Mouse (Mus musculus) frontal cortex, adult 2 months (tissue): Measurements from ENCODE around the gene Pde3a. TPM values are rescaled to one million over a fixed set of nuclear protein-coding genes. Genes with fewer than 3 reads are reported as not detected.

Source experiments
- DNase-seq, 2 experiments: peaks; one replicate each; pipeline ENCODE4 v3.0.0; 2022; ENCODE audit warnings: low spot score in 1 of 2; ENCODE audit errors: extremely low spot score in 1 of 2
- polyA plus RNA-seq: library from polyadenylated mRNA; depleted of rRNA; stranded (reverse); fragments of >200 nt; gene quantifications from 2 replicates; pipeline ENCODE4 v1.2.3, GENCODE M21; 2012; rRNA removed

Gene Pde3a
- polyA plus RNA-seq, result 1.5 and 1.7 TPM in 2 replicates

DNA sequence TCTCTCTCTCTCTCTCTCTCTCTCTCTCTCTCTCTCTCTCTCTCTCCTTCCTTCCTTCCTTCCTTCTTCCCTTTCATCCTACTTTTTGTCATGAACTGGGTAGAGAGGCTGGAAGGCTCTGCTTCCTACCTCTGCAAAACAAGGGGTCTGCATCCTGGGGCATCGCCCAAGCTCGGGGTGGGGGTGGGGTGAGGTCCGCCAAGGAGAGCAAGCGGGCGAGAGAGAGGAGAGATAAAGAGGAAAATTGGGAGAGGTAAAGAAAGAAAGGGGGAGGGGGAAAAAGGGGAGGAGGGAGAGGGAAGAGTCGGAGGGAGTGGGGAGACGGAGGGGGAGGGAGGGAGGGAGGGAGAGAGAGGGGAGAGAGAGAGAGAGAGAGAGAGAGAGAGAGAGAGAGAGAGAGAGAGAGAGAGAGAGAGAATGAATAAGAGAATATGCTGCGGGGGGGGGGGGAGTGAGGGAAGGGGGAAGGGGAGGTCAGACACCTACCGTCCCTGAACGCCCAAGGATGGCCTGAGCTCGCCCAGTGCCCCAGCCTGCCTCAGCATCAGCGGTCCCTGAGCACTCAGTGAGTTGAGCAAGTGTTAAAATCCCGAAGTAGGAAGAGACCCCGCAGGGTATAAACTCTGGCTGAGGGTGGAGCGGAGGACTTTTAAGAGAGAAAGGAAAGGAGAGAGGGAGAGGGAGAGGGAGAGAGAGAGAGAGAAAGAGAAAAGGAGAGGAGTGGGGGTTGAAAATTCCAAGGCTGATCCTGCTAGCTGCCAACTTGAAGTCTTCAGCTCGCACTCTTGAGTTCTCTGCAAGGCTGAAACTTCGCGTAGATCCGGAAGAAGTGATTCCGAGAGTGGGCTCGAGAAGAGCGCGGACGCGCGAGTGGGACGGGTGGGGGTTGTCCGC, at the start of gene Pde3a:
TSS of gene Pde3a (plus strand) at position 579 of the 894 bp plus-strand sequence.
- peak in 1 of 2 experiments; percentile 5 for DNase-seq

DNA sequence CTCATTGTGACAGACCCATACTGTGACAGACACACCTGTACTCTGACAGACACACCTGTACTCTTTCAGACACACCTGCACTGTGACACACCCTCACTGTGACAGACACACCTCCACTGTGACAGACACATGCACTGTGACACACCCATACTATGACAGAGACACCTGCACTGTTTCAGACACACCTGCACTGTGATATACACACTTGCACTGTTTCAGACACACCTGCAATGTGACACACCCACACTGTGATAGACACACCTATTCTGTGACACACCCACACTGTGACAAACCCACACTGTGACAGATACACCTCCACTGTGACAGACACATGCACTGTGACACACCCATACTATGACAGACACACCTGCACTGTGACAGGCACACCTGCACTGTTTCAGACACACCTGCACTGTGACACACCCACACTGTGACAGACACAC, 48.9 kb upstream of the Pde3a start:
- no peak for DNase-seq

DNA sequence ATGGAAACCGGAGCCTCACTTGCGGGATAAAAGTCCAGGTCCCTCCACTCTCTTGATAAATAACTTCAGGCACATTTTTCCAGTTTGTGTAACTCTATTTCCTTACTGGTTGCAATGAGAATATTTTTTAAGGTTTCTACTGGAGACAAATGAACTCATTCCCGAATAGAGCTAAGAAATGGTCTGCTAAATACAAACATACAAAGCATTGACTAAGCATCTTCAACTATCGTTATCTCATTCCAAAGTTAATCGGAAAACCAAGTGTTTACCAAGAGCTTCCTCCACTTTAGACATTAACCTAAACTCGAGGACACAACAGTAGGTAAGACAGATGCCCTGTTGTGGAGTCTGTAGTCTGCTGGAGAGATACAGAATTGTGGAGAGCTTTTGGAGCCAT, 41.5 kb upstream of the Pde3a start:
- no peak for DNase-seq

DNA sequence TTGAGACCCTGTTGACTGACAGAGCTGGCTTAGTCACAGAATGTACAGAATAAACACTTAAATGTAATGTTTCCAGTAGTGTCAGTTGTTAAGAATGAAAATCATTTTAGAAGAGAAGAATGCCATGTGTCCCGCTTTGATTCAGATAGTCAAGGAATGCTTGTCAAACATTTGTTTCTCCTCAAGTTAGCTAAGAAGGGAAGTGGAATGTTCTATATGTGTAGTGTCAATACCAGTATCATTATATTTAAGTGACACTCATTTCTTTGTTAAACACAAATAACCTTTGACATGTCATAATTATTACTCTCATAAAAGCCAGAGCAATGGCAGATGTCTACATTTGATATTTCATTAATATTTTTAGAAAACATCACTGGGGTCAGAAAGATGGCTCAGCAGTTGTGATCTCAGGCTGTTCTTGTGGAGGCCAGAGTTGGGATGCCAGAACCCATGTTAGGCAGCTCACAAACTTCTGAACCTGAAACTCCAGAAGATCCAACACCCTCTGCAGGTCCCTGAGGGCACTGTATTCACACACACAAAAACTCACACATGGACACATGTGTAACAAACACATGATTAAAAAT, 40.7 kb upstream of the Pde3a start:
- DNase-seq, result no peak

DNA sequence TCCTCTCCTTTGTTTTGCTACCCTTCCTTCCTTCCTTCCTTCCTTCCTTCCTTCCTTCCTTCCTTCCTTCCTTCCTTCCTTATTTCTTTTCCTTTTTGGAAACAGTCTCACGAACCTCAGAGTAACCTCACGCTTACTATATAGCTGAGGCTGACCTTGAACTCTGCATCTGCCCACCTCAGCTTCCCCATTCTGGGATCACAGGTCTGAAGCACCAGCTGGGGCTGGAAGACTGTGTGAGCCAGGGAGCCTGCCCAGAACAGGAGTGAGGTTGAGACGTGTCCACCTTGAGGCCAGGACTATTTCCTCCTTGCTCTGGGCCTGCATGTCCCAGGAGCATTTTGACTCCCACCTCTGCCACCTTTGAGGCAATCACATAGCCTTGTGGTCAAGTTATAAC, 39.0 kb upstream of the Pde3a start:
- no peak for DNase-seq

DNA sequence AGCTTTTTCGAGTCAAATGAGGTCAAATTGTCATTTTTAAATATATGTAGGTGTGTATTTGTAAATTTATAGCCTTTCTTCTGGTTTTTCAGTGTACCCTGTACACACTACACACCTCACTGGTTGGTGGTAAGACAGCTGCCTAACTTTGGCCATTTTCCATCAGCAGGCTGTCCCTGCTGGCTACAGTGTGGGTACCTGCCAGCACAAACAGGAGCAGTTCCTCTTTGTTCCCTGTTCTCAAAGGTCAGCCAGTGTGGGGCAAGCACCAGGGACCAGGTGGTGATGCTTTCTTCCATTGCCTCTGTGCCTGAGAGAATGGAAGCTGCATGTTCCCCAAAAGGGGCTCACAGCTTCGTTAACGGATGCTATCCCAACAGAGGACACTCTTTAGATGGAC, 28.0 kb upstream of the Pde3a start:
- no peak for DNase-seq

DNA sequence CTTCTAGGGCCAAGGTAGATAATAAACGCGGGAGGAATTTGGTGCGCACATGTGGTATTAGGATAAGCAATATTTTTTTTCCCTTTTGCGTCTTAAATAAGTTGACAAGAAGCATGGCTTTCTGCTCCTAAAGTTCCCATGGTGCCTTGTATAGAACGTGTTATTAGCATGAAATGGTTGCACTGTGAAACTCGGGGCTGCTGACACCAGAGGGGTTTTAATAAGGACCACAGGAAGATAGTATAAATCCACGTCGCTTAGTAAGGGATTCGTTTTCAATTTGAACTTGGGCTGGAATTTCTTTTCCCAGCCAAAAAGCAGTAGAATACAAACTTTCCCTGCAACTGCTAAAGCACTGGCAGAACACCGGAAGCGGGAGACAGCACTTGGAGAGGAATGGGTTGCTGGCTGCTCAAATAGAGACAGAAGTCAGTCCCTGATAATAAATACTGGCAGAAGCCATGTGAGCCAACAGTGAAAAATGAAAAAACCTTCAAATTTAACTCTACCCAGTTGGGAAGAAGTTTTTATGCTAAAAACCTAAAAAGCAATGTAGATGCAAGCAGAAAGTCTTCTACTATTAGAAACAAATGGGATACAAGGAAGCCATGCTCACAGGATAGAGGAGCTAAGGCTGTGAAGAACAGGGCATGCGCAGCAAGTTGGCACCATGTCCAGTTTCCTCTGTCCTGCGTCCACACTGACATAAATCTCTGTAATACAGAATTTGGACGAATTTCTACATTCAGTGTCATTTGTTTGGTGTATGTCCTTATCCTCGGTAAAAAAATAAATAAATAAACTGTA, 22.0 kb upstream of the Pde3a start:
- no peak for DNase-seq

DNA sequence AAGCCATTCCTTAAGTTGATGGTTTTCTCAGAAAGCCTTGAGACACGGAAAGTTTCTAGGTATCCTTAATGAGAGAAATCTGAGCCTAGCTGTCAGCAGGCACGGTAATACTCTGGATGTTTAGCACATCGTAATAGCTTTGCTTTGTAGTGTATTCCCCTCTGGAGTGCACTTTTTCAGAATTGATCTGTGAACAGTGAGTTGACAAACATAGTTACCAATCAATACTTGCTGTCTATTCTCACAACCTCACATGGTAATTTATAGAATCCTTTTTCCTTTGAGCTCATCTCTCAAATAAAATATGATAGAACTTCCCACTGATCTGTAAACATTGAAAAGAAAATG, 21.4 kb upstream of the Pde3a start:
- DNase-seq, result no peak

DNA sequence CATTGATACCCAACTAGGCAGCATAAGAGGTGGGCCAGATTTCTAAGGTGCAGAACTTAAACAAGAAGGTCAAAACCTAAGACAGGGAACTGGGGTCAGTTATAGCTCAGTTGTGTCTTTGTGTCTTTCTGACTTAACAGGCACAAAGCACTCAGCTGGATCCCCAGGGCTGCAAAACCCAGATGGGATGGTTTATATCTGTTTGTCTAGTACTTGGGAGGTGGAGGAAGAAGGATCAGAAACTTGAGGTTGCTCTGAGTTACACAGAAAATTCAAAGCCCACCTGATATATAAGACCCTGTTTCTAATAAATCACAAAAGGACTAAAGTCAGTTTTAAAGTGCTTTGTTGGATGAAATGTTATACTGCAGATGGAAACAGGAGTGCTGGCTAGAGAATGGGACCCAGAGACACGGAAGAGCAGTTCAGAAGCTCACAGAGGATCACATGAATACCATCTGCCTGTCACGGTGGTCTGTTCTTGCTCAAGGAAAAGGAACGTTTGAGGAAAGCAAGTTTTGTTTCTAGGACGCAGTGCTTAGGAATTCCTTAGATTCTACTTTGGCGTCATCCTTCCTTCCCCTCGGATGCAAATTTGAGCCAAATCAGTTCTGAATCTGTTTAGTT, 16.2 kb upstream of the Pde3a start:
- DNase-seq, result no peak

DNA sequence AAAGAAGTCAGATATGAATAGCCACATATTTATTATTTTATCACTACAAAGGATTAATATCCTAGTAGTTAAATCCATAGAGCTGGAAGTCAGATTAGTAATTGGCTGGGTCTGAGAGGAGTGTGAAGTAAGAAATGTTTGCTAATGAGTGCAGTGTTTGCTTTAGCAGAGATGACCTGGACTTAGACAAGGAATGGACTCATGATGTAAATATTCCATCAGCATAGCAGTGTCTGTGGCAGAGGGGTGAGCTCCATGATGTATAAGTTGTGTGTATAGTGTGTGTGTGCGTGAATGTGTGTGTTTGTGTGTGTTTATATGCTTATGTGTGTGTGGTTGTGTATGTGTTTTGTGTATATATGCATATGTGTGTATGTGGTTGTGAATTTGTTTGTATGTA, 7.3 kb upstream of the Pde3a start:
- no peak for DNase-seq

DNA sequence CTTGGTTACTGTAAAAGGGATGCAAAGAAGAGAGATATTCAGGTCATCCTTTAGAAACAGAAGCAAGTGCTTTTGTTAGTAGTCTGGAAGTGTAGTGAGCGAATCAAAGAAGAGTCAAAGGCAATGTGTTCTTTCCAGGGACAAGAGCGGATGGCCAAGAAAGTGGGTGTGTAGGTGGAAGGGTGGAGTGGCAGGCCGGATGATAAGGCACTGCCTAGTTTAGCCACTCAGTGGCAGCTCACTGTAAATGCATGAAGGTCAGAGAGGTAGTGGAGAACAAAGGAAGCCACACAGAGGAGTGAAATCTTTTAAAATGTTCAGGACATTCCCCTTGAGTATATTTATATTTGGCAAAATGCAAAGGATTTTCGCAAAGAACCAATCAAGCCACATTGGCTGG, 4.0 kb upstream of the Pde3a start:
- no peak for DNase-seq

DNA sequence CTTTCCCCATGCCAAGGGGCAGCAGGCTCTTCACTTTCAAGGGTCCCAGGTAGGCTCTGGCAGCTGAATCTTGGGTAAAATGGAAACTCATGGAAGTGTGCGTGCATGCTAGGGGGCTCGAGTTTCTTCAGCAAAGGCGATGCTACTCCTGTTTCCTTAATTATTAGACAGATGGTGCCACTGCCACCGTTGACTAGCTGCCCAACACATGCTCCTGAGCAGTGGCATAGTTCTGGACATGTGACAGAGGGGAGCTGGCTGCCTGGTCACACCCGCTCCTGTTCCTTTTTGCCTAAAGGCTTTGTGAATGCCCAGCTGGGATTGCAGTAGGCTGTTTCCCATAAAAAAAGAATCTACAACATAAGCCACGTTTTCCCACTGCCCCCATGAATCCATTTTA, 2.7 kb upstream of the Pde3a start:
- DNase-seq, result no peak

DNA sequence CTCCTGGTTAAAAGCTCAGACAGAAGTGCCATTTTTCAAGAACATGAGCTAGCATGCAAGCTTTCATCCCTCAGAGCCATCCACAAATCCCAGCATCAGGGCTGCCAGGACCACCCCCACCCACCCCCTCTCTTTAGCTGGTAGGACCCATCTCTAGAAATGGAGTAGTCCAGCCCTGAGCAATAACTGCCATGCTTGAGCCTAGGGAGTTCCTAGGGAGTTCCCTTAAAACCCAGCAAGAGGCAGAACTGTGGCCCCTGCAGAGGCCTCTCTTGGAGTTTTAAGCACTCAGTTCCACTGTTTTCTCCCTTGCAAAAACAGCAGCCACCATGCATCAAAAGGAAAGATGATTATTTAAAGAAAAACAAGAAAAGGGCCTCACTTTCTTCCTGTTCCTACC, 988 bp upstream of the Pde3a start:
- no peak for DNase-seq

DNA sequence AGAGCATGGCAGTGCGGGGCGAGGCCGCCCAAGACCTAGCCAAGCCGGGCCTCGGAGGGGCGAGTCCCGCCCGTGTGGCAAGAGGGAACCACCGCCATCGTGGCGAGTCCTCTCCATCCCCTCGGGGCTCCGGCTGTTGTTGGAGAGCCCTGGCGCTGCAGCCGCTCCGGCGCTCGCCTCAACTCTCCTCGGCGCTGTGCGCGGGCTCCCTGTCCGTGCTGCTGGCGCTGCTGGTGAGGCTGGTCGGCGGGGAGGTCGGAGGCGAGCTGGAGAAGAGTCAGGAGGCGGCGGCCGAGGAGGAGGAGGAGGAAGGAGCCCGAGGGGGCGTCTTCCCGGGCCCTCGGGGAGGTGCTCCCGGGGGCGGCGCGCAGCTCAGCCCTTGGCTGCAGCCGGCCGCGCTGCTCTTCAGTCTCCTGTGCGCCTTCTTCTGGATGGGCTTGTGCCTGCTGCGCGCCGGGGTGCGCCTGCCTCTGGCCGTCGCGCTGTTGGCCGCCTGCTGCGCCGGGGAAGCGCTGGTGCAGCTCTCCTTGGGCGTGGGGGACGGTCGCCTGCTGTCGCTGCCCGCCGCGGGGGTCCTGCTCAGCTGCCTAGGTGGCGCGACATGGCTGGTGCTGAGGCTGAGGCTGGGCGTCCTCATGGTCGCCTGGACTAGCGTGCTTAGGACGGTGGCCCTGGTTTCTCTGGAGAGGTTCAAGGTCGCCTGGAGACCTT, 671 bp downstream of the Pde3a start:
- DNase-seq, result peak in 1 of 2 experiments; percentile 44

DNA sequence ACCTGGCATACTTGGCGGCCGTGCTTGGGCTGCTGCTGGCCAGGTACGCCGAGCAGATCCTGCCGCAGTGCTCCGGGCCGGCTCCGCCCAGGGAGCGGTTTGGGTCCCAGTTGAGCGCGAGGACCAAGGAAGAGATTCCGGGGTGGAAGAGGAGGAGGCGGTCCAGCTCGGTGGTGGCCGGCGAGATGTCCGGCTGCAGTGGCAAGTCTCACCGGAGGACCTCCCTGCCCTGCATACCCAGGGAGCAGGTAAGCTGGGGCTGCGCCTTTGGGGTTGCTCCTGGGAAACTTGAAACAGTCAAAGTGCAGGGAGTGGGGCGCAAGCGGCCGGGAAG, 1.2 kb downstream of the Pde3a start:
- DNase-seq, result no peak

DNA sequence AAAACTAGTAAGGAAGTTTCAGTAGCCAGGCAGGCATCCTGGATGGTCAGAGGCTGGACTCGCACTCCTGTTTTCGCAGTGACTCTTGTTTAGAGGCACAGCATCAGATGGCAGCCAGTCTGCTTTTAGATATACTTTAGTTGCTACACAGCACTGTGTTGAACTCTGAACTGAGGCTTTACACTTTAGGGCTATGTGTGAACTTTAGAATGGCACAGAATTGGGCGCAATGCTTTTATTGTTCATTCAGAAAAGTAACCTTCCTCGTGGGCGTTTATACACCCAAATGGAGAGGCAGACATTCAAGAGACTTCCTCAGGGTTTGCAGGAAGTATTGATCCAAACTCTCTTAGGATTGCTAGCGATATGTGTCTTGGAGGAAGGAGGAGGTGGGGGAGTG, 1.9 kb downstream of the Pde3a start:
- no peak for DNase-seq

DNA sequence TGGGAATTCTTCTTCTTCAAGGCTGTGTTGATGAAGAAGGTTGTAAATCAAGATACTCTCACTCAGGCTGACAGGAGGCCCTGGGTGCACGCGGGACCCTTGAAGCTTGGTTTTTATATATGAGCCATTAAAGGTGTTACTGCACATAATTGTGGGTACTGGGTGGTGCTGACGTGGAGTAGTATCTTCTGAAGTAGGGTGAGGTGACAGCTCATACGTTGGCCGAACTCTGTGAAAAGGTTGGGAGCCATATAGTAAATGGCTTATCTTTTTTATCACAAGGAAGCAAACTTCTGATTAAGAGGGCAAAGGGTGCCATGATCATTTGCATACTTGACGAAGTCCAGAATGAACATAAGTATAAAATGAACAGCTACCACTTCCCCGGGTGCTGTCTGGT, 3.5 kb downstream of the Pde3a start:
- DNase-seq, result no peak

DNA sequence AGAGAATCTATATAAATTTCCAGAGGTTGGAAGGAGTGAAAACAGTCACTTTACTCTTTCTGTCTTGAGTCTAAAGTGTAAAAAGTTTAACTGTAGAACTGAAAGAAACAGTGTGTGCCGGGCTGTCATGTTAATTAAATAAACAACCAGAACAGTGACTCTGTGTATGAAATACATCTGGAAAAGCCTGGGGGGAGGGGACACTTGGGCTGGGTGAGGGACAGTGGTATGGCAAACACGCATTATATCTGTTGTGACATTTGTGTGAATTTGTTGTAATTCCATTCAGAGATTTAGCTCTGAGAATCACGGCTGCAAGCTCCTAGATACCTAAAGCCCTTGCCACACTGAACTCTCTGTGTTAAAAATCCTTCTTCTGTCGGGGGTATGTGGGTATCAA, 5.9 kb downstream of the Pde3a start:
- no peak for DNase-seq

DNA sequence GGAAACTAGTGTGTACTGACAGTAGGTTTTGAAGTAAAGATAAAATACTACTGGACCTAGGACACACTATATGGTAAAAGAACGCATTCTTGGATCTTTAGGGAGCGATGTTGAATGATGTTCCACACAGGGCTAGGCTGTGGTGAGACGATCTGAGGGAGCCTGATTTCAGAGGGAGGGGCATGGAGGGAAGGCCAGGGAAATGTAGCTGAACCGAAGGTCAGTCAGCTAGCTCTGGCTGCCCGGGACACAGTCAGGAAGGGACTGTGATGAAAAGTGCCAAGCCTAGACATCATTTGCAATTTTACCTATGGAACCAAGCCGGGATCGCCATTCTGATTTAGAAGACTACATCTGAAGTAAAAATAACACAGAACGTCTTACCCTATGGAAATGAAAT, 7.8 kb downstream of the Pde3a start:
- DNase-seq, result no peak

DNA sequence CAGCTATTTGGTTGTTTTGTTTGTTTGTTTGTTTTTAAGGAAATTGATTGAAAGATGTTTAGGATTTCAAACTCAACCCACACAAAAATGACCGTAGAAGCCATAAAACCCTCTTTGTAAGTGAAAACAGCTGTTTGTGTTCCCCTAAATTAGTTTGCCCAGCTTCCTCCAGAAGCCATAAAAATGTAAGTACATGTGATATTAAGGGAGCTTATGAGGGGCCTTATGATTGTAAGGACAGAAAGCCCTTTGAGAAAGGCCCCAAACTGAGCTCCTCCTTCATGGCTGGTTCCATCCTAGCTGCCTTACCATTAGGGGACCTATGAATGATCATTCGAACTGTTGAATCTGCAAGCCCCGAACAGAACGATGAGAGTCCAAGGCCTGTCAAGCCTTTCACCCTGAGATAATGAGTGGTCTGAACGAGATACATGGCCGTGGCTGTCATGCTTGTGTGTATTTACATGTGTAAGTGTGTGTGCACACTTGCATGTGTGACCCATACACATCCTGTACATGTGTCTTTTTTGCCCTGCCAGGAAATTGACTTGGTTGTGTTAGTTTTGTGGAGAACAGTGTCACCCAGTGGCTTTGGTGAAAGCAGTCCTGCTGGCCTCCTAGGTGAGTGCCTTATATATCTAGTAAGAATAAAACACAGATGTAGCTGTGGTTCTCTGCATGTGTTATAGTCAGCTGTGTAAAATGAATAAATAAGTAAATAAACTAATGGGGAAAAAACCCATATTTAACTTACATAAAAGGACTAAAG, 8.5 kb downstream of the Pde3a start:
- DNase-seq, result no peak
